Mouse (Mus musculus) brain, embryonic 14.5 days (tissue): ENCODE measurements around the gene Fam219a.

Experiments
- CTCF ChIP-seq: fragments of 200-500 bp; IDR thresholded peaks from 2 replicates; pipeline ENCODE4 v1.5.1; 2012; ENCODE audit warnings: inconsistent platforms, mild to moderate bottlenecking, moderate library complexity, borderline replicate concordance; ENCODE audit not compliant: insufficient read depth, insufficient read length; ENCODE audit errors: extremely low read depth
- POLR2A ChIP-seq: fragments of 200-500 bp; IDR thresholded peaks from 2 replicates; pipeline ENCODE4 v1.6.1; 2012; ENCODE audit warnings: mild to moderate bottlenecking, inconsistent platforms, borderline replicate concordance; ENCODE audit not compliant: poor library complexity, insufficient read depth, insufficient read length, severe bottlenecking; ENCODE audit errors: extremely low read depth

DNA sequence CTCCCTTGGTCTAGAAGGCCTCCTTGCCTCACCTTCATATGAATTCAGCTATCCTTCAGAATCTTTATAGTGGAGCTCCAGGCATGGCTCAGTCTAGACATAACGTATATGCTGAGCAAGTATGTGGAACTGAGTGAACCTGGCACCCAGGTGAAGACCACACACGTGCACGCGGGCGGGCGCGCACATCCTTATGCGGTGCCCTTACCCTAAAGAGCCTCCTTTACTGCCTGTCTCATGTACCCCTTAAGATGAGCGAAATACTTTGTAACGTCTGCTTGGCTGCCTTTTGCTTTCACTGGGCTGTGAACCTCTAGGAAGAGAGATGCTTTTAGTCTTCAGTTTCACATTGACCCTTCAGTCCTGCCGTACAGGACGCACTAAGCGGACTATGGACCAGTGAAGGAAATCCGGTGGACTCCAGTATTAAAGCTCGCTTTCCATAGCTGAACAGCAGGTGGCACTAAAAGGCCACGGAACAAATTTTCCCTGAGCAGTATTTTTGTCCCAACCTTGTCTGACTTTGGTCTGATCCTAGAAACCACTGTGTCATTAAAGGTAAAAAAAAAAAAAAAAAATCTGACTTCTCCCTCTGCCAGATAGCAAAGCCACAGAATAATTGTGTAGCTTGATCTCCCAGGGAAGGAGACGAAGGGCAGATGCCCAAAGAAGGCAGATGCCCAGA, 100.8 kb downstream of the Fam219a start:
- TF ChIP-seq CTCF (peak; percentile 78; the same call in 1 of the 2 replicates), POLR2A (no peak)
